Mouse (Mus musculus) bone marrow macrophage, adult 2 months (primary cell): ENCODE results near the gene Spem2. TPM values are rescaled to one million over a fixed set of nuclear protein-coding genes. Genes with fewer than 3 reads are reported as not detected.

ENCODE experiments used
- H3K27ac ChIP-seq: 2 replicates; pipeline ENCODE4 v1.5.1; 2012; ENCODE audit warnings: low read depth, low read length; ENCODE audit not compliant: insufficient read depth
- H3K4me1 ChIP-seq: 2 replicates; pipeline ENCODE4 v1.6.1; 2012; ENCODE audit warnings: low read length; ENCODE audit not compliant: control insufficient read depth, insufficient read depth
- H3K4me3 ChIP-seq: 2 replicates; pipeline ENCODE4 v1.5.1; 2012; ENCODE audit warnings: mild to moderate bottlenecking, low read length, moderate library complexity; ENCODE audit not compliant: insufficient read depth
- CTCF ChIP-seq: IDR thresholded peaks from 2 replicates; pipeline ENCODE4 v1.5.1; 2012; ENCODE audit warnings: low read depth, mild to moderate bottlenecking, low read length, moderate library complexity
- POLR2A ChIP-seq: IDR thresholded peaks from 2 replicates; pipeline ENCODE4 v1.6.1; 2012; ENCODE audit warnings: mild to moderate bottlenecking, low read depth, low read length, borderline replicate concordance
- polyA plus RNA-seq: library from polyadenylated mRNA; stranded (reverse); fragments of >200 nt; gene quantifications from 2 replicates; pipeline ENCODE4 v1.2.4, GENCODE M21; 2012; ENCODE audit not compliant: missing spikeins, insufficient read depth, insufficient read length

Gene Spem2
- polyA plus RNA-seq, 1 experiment: not detected

DNA sequence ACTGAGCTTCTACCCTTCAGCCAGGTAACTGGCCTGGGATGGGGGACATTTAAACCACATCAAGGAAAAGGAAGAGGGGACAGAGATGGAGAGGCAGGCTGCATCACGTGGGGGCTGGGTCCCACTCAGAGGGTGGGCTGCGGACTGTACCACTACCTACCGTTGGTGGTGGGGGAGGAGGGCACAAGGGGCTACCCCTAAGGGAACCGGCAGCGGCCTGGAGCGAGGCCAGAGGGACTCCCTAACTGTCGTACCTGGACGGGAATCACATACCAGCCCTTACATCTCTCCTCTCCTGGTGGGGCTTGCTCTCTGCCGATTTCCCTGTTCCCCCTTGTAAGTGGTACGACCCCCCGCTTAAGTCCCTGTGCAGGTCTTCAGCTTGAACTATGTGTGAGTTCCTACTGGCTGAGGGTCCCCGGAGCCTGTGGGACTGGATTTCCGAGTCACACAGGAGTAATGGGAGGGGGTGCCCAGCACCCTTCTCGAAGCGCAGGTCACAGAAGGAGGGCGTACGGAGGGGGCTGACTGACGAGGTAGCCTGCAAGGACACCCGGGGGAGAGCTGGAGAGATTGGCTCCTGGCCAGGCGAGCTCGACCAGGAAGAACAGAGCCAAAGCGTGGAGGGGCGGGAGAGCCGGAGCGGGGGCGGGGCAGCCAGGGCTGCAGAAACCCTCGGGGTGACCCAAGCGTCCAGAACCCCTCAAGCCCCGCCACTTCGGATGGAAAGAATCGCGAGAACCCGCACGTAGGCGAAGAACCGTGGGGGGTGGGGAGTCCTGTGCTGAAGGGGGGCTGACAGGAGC, 17.7 kb downstream of the Spem2 start:
- TF ChIP-seq POLR2A (no peak), CTCF (no peak)
- Histone ChIP-seq H3K4me3 (peak overlapping the region; percentile 75), H3K4me1 (peaks cover 26% of the 10 kb centered on the region), H3K27ac (peak overlapping the region; percentile 94)

DNA sequence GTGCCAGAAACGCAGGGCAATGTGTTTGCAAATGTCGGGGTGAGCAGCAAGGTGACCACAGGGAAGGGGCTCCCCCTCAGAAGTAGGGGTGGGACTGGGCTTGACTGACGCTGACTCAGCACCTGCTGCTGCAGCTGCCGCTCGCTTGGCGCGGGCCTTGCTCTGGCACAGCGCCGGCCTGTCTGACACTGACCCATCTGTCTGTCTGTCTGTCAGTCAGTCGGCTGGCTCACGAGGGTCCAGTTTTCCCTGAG, 18.2 kb downstream of the Spem2 start:
- Histone ChIP-seq H3K4me1 (peaks cover 26% of the 10 kb centered on the region), H3K27ac (peak overlapping the region; percentile 94), H3K4me3 (peak overlapping the region; percentile 75)
- TF ChIP-seq POLR2A (no peak), CTCF (no peak)

DNA sequence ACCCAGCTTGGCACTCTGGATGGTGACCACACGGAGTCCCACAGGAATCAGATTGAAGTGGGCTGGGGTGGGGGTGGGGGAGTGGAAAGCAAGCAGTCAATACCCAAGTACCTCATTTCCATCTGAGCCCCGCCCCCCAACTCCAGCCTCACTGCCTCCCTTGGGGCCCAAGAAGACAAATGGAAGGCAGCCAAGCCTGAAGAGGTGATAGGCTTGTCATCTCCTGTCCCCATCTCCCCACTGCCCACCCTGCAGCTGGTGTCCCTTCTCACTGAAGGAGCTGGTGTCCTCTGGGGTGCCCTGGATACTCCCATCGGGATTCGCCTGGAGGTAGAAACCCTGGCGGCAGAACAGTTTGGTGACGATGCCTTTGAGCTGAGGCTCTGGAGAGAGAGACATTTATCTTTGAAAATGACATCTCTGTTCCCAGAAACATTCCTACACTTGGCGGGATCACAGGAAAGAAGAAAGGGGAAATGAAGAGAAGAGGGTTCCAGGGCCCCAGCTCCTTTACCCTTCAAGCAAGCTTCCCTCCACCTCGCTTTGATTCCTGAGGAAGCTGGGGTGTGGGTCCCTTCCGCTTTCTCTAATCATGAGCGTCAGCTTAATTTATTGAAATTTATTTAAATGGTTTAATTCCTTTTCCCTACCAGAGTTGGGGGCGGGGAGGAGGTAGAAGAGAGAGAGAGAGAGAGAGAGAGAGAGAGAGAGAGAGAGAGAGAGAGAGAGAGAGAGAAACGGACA, 18.7 kb downstream of the Spem2 start:
- H3K4me3 ChIP-seq: peak overlapping the region; percentile 75
- H3K4me1 ChIP-seq: peaks cover 29% of the 10 kb centered on the region
- peak overlapping the region; percentile 94 for H3K27ac ChIP-seq

DNA sequence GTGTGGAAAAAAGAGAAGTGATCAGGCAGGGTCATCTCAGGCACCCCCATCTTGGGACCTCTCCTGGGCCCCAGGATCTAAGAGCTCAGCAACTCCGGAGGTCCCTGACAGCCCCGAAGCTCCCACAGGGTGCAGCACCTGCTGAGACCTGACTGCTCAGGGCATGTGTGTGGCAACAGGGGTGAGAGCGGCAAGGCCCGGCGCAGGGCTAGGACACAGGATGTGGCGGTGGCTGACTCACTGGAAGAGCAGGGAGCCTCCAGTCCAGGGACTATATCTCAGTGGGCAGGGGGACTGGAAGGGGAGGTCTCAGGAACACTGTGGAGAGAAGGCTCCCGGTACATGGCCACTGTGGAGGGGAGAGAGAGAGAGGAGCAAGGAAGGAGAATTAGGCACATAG, 20.3 kb downstream of the Spem2 start:
- peak overlapping the region; percentile 94 for H3K27ac ChIP-seq
- H3K4me3 ChIP-seq: peak overlapping the region; percentile 75
- TF ChIP-seq POLR2A: no peak
- no peak for TF ChIP-seq CTCF
- H3K4me1 ChIP-seq: peaks cover 35% of the 10 kb centered on the region

More for the DNA sequence above, 18.7 kb downstream of the Spem2 start:
- no peak for TF ChIP-seq POLR2A
- 0 out of 2 replicates have a peak, but pooled peaks have one; percentile 15 for TF ChIP-seq CTCF

DNA sequence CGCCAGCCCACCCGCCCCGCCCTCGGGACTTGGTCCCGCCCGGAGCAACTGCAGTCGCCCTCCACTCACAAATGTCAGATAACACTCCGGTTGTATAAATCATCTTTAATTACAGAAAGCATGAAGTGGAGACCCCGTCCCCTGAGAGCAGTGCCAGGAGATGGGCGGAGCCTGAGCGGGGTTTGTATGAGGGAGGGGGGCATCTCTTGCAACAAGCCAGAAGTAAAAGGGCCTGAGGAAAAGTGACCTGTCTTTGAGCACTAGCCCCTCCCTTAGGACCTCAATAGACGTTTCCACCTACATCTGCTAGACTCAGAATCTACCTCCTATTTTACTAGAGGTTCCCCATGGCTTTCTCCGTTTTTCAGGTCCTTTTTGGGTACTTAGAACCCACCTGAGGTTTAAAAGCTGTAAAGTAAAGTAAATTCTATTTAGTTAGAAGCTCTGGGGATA, 22.3 kb downstream of the Spem2 start:
- TF ChIP-seq CTCF (no peak), POLR2A (no peak)
- H3K4me3 ChIP-seq: no peak overlapping the region; the same call in 1 of the 2 replicates
- H3K27ac ChIP-seq: no peak overlapping the region
- H3K4me1 ChIP-seq: peaks cover 37% of the 10 kb centered on the region

DNA sequence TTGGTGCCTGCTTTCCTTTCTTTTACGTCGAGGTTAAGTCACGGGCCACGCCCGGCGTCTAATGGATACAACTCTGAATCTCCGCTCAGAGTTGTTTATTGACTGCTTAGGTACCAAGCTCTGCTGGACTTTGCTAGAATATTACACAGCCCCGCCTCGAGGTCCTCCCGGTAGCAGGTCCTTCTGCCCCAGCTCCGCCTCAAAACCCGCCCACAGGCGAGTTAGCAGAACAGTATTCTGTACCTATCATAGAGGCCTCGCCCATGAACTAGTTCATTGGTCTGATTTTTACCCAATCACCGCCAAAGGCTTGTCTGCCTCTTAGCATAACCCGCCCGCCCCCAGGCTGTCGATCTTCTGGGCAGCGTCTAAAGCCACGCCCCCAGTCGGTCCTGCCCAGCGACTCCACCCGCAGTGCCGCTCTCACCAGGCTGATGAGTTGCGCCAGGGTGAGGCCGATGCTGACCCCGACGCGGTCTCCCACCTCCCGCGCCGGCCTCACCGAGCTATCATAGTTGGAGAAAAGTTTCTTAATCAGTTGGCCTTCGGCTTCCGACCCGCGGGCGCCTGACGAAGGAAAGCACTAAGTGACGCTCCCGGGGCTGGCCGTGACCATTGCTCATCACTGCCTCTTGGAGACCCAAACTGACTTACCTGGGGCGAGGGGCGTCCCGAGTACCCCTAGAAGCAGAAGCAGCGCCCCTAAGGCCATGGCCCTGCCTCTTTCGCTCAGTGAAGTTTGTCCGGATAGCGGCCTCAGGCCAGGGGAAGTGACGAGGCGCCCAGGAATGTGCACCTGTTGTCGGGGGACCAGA, 22.9 kb downstream of the Spem2 start, which contains the start of gene Chrnb1:
TSS of gene Chrnb1 (minus strand) at position 776 of the 815 bp plus-strand sequence.
- Histone ChIP-seq H3K4me1 (peaks cover 37% of the 10 kb centered on the region), H3K4me3 (peak within 1 kb of the TSS; percentile 62), H3K27ac (peak within 1 kb of the TSS; percentile 28; the same call in 1 of the 2 replicates)
- no peak for TF ChIP-seq CTCF
- no peak for TF ChIP-seq POLR2A

DNA sequence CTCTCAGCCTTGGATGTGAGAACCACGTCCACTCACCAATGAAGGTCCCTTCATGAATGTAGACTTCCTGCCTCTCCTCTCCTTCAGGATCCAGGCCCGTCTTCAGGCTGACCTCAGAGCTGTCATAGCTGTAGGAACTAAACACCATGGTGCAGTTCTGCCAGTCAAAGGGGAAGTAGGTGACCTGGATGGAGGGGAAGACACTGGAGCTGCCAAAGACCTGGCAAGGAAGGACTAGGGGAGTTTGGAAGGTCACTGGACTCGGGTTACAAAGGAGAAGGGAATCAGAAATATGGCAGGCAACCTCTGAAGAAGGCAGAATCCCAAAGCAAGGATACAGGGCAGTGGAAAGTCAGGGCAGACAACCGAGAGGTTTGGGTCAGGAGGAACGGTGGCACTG, 24.8 kb downstream of the Spem2 start:
- H3K4me1 ChIP-seq: peaks cover 28% of the 10 kb centered on the region
- H3K27ac ChIP-seq: no peak overlapping the region
- no peak overlapping the region for H3K4me3 ChIP-seq
- TF ChIP-seq POLR2A (no peak), CTCF (no peak)

DNA sequence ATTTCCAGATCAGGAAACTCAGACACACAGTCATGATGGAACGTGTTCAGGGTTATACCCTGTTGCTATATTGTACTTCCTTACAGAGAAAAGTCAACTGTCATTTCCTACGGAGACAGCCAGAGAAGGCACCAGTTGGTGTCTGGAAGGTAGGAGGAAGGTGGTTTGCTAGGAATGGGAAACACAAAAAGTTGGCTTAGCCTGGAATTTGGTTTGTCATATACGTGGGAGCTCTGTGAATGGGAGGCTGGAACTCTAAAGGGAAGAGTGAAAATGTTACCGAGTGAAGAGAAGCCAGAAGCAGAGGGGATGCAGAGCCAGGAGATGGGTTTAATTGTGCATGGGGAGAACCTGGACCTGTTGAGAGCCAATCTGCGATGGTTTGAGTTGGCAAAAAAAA, 26.8 kb downstream of the Spem2 start:
- no peak for TF ChIP-seq POLR2A
- TF ChIP-seq CTCF: no peak
- Histone ChIP-seq H3K4me3 (no peak overlapping the region), H3K27ac (no peak overlapping the region), H3K4me1 (peaks cover 17% of the 10 kb centered on the region)

DNA sequence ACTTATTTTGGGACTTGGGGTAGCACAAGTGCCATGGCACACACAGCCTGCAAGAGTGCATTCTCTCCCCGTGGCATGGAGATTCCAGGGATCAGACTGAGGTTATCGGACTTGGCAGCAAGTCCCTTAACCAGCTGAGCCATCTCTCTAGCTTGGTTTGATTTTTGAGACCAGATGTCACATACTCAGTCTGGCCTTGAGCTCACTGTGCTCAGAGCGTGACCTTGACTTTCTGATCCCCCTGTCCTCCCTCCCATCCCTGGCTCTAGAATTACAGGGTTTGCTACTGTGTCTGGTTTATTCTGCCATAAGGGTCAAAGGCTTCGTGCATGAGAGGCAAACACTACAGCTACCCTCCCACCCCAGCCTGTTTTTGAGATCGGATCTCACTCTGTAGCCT, 28.8 kb downstream of the Spem2 start:
- Histone ChIP-seq H3K4me3 (no peak overlapping the region), H3K4me1 (peaks cover 17% of the 10 kb centered on the region), H3K27ac (no peak overlapping the region)
- no peak for TF ChIP-seq CTCF
- no peak for TF ChIP-seq POLR2A
